Mouse (Mus musculus): ENCODE data around the gene Fam76a.

DNA sequence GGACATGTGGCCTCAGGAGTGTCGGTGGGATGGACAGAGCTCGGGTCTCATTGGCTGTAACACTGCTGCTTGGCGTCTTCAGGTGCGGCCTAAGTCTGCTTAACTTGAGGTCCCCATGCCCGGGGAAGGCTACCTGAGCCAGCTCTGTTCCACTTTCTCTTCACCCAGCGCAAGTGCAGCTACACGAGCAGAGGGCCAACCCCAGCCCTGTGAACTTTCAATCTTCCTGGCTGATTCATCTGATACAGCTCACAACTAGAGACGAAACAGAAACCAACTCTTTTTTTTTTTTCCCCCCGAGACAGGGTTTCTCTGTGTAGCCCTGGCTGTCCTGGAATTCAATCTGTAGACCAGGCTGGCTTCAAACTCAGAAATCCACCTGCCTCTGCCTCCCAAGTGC, 24.2 kb downstream of the Fam76a start:
- TF ChIP-seq CTCF (IDR thresholded peaks at IDR 0.05) (no peak), POLR2A (IDR thresholded peaks at IDR 0.05; ENCODE audit: insufficient read depth, low read depth, low read length) (no peak), EP300 (IDR thresholded peaks at IDR 0.05; ENCODE audit: insufficient read depth, low read depth, low read length) (no peak)
